Comparison of ENCODE assay signal across 24 mouse cellular contexts in the genomic region with DNA sequence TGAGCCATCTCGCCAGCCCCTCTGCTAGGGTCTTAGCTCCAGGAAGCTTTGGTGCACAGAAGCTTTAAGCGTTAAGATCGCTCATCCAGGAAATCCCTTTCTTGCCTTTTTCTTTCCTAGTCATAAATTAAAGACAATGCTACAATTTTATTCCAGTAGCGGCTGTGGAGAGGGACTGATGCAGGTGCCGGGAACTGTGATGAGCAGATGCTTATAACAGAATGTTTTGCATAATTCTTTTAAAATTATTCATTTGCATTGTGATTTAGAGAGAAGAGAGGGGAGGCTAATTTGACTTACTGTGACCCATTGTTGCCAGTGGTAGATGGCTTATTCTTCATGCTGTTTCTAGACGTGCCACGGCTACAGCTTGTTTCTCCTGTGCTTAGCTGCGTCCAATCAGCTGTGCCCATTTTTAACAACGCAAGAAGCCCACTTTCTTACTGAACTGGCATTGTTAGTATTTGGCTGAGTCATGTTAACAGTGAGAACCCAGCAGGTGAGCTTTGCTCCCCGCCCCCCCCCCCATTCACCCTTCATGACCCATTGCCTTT. TPM values are rescaled to one million over a fixed set of nuclear protein-coding genes. Genes with fewer than 3 reads are reported as not detected.
A peak's percentile ranks its signal among the peaks of the same experiment; 100 is the strongest.
DNase-seq lines count a peak whose midpoint lies in the region; ATAC-seq lines count a peak whose summit lies in the region.
"Had no signal": no experiment of that assay in that cellular context is flagged by ENCODE, and none has a peak within 500 bp of the region (broad histone marks: within the 10 kb centered on the region; RNA-seq: fewer than 3 reads in every experiment).

No protein-coding gene starts in this region.

- H3K4me3 ChIP-seq in hindbrain, embryonic 13.5 days, result no peak overlapping the region
- no peak overlapping the region for H3K4me3 ChIP-seq in hindbrain, embryonic 10.5 days
- no peak overlapping the region for H3K4me3 ChIP-seq in neural tube, embryonic 12.5 days
- no peak overlapping the region for H3K4me3 ChIP-seq in forebrain, embryonic 16.5 days (replicated peaks; ENCODE audit: low read length)
- H3K4me3 ChIP-seq: heart, embryonic 15.5 days had no signal

- H3K27me3 ChIP-seq in hindbrain, embryonic 13.5 days, result no peaks in the 10 kb centered on the region
- no peaks in the 10 kb centered on the region for H3K27me3 ChIP-seq in hindbrain, embryonic 10.5 days (ENCODE audit: insufficient read depth, poor library complexity, severe bottlenecking)
- no peaks in the 10 kb centered on the region for H3K27me3 ChIP-seq in neural tube, embryonic 12.5 days (replicated peaks)
- H3K27me3 ChIP-seq in forebrain, embryonic 16.5 days (replicated peaks; ENCODE audit: control insufficient read depth, insufficient read depth, low read length), result no peaks in the 10 kb centered on the region
- H3K27me3 ChIP-seq: CH12.LX; heart, embryonic 15.5 days had no signal

- ATAC-seq in hindbrain, embryonic 13.5 days (ENCODE audit: low FRiP score), result no peak
- ATAC-seq in neural tube, embryonic 12.5 days (ENCODE audit: low FRiP score, low read depth), result peak; percentile 44; the same call in 1 of the 2 replicates
- peak; percentile 63 for ATAC-seq in forebrain, embryonic 16.5 days
- no peak for ATAC-seq in inflammation-experienced regulatory T-cells, adult 6 months
- ATAC-seq: liver, postnatal 0 days; lung, postnatal 0 days had no signal

- peak overlapping the region; percentile 30; the same call in 1 of the 2 replicates for H3K27ac ChIP-seq in hindbrain, embryonic 13.5 days
- H3K27ac ChIP-seq in hindbrain, embryonic 10.5 days, result no peak overlapping the region
- no peak overlapping the region for H3K27ac ChIP-seq in neural tube, embryonic 12.5 days
- H3K27ac ChIP-seq in forebrain, embryonic 16.5 days (ENCODE audit: low read length), result peak overlapping the region; percentile 21; the same call in 1 of the 2 replicates
- H3K27ac ChIP-seq: heart, embryonic 15.5 days; kidney, postnatal 0 days; macrophage had no signal

- no peak overlapping the region for H3K4me2 ChIP-seq in hindbrain, embryonic 13.5 days
- no peak overlapping the region for H3K4me2 ChIP-seq in neural tube, embryonic 12.5 days (replicated peaks)
- H3K4me2 ChIP-seq in forebrain, embryonic 16.5 days (ENCODE audit: low read length), result no peak overlapping the region
- H3K4me2 ChIP-seq: heart, embryonic 15.5 days; liver, embryonic 11.5 days had no signal

- no peaks in the 10 kb centered on the region for H3K9me3 ChIP-seq in hindbrain, embryonic 13.5 days
- peaks cover 9% of the 10 kb centered on the region; the same call in 1 of the 2 replicates for H3K9me3 ChIP-seq in hindbrain, embryonic 10.5 days
- no peaks in the 10 kb centered on the region for H3K9me3 ChIP-seq in neural tube, embryonic 12.5 days
- 0 out of 2 replicates have a peak, but pooled peaks cover 4% of the 10 kb centered on the region for H3K9me3 ChIP-seq in forebrain, embryonic 16.5 days (ENCODE audit: control insufficient read depth, low read length)
- H3K9me3 ChIP-seq: heart, embryonic 15.5 days had no signal

- no peak for DNase-seq in hindbrain, embryonic 10.5 days (ENCODE audit: low spot score)
- DNase-seq in neural tube, embryonic 10.5 days (ENCODE audit: extremely low spot score, low spot score), result no peak
- no peak for DNase-seq in urinary bladder, postnatal 4 days (ENCODE audit: low spot score in 2 of 2)
- DNase-seq: adrenal gland, postnatal 10 days; B cell, adult 2 months; cerebellum, adult 2 months; cerebellum, postnatal 36 days; embryo, embryonic 11 days; heart, postnatal 36 days; kidney, adult 18-20 months; liver, postnatal 0 days; right cerebral cortex, adult 18-20 months; right cerebral cortex, postnatal 4 days; thymus, postnatal 14 days had no signal

- no peak overlapping the region for H3K9ac ChIP-seq in hindbrain, embryonic 13.5 days
- H3K9ac ChIP-seq in neural tube, embryonic 12.5 days, result no peak overlapping the region
- no peak overlapping the region for H3K9ac ChIP-seq in forebrain, embryonic 16.5 days (replicated peaks; ENCODE audit: low read depth, low read length)
- H3K9ac ChIP-seq: heart, embryonic 15.5 days; liver, postnatal 0 days had no signal

- H3K36me3 ChIP-seq in hindbrain, embryonic 13.5 days, result peaks cover 35% of the 10 kb centered on the region
- H3K36me3 ChIP-seq in hindbrain, embryonic 10.5 days, result peaks cover 68% of the 10 kb centered on the region
- H3K36me3 ChIP-seq in neural tube, embryonic 12.5 days, result peaks cover 38% of the 10 kb centered on the region
- H3K36me3 ChIP-seq in forebrain, embryonic 16.5 days (ENCODE audit: control insufficient read depth, insufficient read depth), result peaks cover 11% of the 10 kb centered on the region

- H3K4me1 ChIP-seq in hindbrain, embryonic 13.5 days (replicated peaks), result peaks cover 17% of the 10 kb centered on the region
- peaks cover 23% of the 10 kb centered on the region for H3K4me1 ChIP-seq in hindbrain, embryonic 10.5 days (replicated peaks)
- peaks cover 13% of the 10 kb centered on the region for H3K4me1 ChIP-seq in neural tube, embryonic 12.5 days
- peaks cover 10% of the 10 kb centered on the region for H3K4me1 ChIP-seq in forebrain, embryonic 16.5 days (replicated peaks; ENCODE audit: control insufficient read depth, insufficient read depth, low read length)

- WGBS in hindbrain, embryonic 13.5 days, result 47% methylated on average over 10 of the region's 10 CpGs
- WGBS in hindbrain, embryonic 10.5 days, result 77% methylated on average over 10 of the region's 10 CpGs
- 44% methylated on average over 10 of the region's 10 CpGs for WGBS in neural tube, embryonic 12.5 days
- 52% methylated on average over 10 of the region's 10 CpGs for WGBS in forebrain, embryonic 16.5 days

RNA-seq across cellular contexts. Expression of a gene that starts 47.2 kb away (rescaled TPM):
- polyA plus RNA-seq in hindbrain, embryonic 13.5 days (2015; fragmentation: Nextera tagmentation; extraction: Ambion mirVana), result 23.5 and 24.1 TPM in 2 replicates
- polyA plus RNA-seq in hindbrain, embryonic 10.5 days (2016; fragmentation: Nextera tagmentation; extraction: Ambion mirVana), result 14.2 and 18.2 TPM in 2 replicates
- 16.2 and 16.8 TPM in 2 replicates for polyA plus RNA-seq in neural tube, embryonic 12.5 days (2016; fragmentation: Nextera tagmentation; extraction: Ambion mirVana)
- 16.1 and 18.1 TPM in 2 replicates for polyA plus RNA-seq in forebrain, embryonic 16.5 days (2015; fragmentation: Nextera tagmentation; extraction: Ambion mirVana)
- 10 to 100 TPM; 25.6 to 31.5 (median 27.3) TPM for polyA plus RNA-seq in inflammation-experienced regulatory T-cells, adult 6 months (2017; shearing (Covaris generic))

Comparison
In these comparisons a context has a peak if more than half of its experiments do, and no peak if none do; other contexts are left out.
1. H3K27ac ChIP-seq: peak in hindbrain, embryonic 13.5 days (single experiment) and forebrain, embryonic 16.5 days (single experiment); none in hindbrain, embryonic 10.5 days (single experiment) and neural tube, embryonic 12.5 days (single experiment).
2. ATAC-seq: peak in neural tube, embryonic 12.5 days (single experiment) and forebrain, embryonic 16.5 days (single experiment); none in hindbrain, embryonic 13.5 days (single experiment) and inflammation-experienced regulatory T-cells, adult 6 months (single experiment).